Mouse (Mus musculus) midbrain, postnatal 0 days (tissue): Measurements from ENCODE around the gene Ptgds. TPM values are rescaled to one million over a fixed set of nuclear protein-coding genes. Genes with fewer than 3 reads are reported as not detected.

Source experiments
- ATAC-seq: fragments of 200-750 bp; cut with Nextera tagmentation; 2 replicates; pipeline ENCODE4 v1.8.0; 2017; ENCODE audit warnings: moderate number of reproducible peaks, mild to moderate bottlenecking, moderate TSS enrichment, moderate library complexity; ENCODE audit not compliant: low FRiP score
- DNase-seq: peaks from one replicate; pipeline ENCODE4 v3.0.0-alpha.2; 2015; ENCODE audit warnings: low spot score
- H3K27ac ChIP-seq: fragments of 300-500 bp; sonication (generic); 2 replicates; pipeline ENCODE4 v1.5.1; 2014; ENCODE audit warnings: low read depth, mild to moderate bottlenecking, low read length, mixed read lengths
- H3K27me3 ChIP-seq: fragments of 300-500 bp; sonication (generic); 2 replicates; pipeline ENCODE4 v1.6.1; 2014; ENCODE audit warnings: low read length, control low read depth, mixed read lengths; ENCODE audit not compliant: insufficient read depth
- H3K36me3 ChIP-seq: fragments of 300-500 bp; sonication (generic); 2 replicates; pipeline ENCODE4 v1.6.1; 2014; ENCODE audit warnings: low read length, control low read depth, mixed read lengths; ENCODE audit not compliant: insufficient read depth
- H3K4me1 ChIP-seq: fragments of 300-500 bp; sonication (generic); 2 replicates; pipeline ENCODE4 v1.6.1; 2014; ENCODE audit warnings: mild to moderate bottlenecking, control low read depth, antibody characterized with exemption, low read length, mixed read lengths; ENCODE audit not compliant: insufficient read depth
- H3K4me2 ChIP-seq: fragments of 300-500 bp; sonication (generic); 2 replicates; pipeline ENCODE4 v1.6.1; 2014; ENCODE audit warnings: low read depth, mild to moderate bottlenecking, low read length, mixed read lengths; ENCODE audit not compliant: poor library complexity, severe bottlenecking
- H3K4me3 ChIP-seq: fragments of 300-500 bp; sonication (generic); 2 replicates; pipeline ENCODE4 v1.5.1; 2014; ENCODE audit warnings: low read depth, mild to moderate bottlenecking, low read length, moderate library complexity
- H3K9ac ChIP-seq: fragments of 300-500 bp; sonication (generic); replicated peaks from 2 replicates; pipeline ENCODE4 v1.6.1; 2014; ENCODE audit warnings: mild to moderate bottlenecking, low read length, moderate library complexity, mixed read lengths; ENCODE audit not compliant: poor library complexity, severe bottlenecking
- H3K9me3 ChIP-seq: fragments of 300-500 bp; sonication (generic); 2 replicates; pipeline ENCODE4 v1.6.1; 2016; ENCODE audit warnings: low read length, control low read depth
- CTCF ChIP-seq: IDR thresholded peaks from 2 replicates; pipeline ENCODE4 v1.5.1; 2016; ENCODE audit warnings: antibody characterized with exemption, mild to moderate bottlenecking
- WGBS: fragments of 180-500 bp; shearing (Covaris S2); extraction: QIAGEN DNeasy Blood & Tissue Kit; methylation state at CpG from one replicate; pipeline ENCODE4 v1.1.7; 2014; 5-methylcytosine and 5-hydroxymethylcytosine counted together
- polyA plus RNA-seq: library from polyadenylated mRNA; unstranded; fragments of >200 nt; fragmentation: Nextera tagmentation; extraction: Ambion mirVana; gene quantifications from 2 replicates; pipeline ENCODE4 v1.2.1, GENCODE M21; 2015
- total RNA-seq: library from RNA; depleted of rRNA; stranded (reverse); fragments of >200 nt; gene quantifications from 2 replicates; pipeline ENCODE4 v1.2.3, GENCODE M21; 2014; rRNA removed

Ptgds gene
- total RNA-seq (2,128 and 2,726 TPM in 2 replicates), polyA plus RNA-seq (2,827 and 3,075 TPM in 2 replicates)

GRCm38 (mm10) chr2:25469969-25470368 lies at the start of gene Ptgds:
TSS of gene Ptgds (minus strand) at chr2:25470046.
- H3K9ac ChIP-seq = no peak within 1 kb of the TSS
- no peak within 1 kb of the TSS for H3K4me2 ChIP-seq
- WGBS = 69% methylated on average over 6 of the region's 6 CpGs

DNA sequence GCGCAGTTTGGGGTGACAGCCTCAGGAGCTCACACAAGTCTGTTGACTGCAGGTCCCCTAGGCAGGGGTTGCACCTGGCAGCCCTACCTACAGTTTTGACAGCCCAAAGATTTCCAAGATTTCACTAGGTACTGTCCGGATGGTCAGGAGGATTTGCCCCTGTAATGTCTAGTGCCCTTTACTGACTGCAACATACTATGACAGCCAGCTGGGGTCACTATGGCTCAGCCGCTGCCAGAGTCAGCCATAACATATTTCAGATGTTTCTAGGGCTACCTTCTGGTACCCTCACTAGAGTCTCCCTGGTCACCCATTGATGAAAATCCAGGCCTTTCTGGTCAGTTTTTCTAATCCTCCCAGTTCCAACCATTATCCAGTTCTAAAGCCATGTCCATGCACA lies 40.1 kb upstream of the Ptgds start:
- TF ChIP-seq CTCF = peak; percentile 42
- Histone ChIP-seq H3K36me3 (peaks cover 10% of the 10 kb centered on the region), H3K4me3 (no peak overlapping the region), H3K4me1 (no peaks in the 10 kb centered on the region), H3K27me3 (no peaks in the 10 kb centered on the region), H3K4me2 (no peak overlapping the region), H3K9me3 (no peaks in the 10 kb centered on the region), H3K27ac (no peak overlapping the region), H3K9ac (no peak overlapping the region)
- DNase-seq (no peak), ATAC-seq (no peak)
- 69% methylated on average over 3 of the region's 3 CpGs for WGBS

More at GRCm38 (mm10) chr2:25469969-25470368, at the start of gene Ptgds:
- no peaks in the 10 kb centered on the region for H3K4me1 ChIP-seq
- H3K27me3 ChIP-seq = no peaks in the 10 kb centered on the region
- H3K27ac ChIP-seq = no peak within 1 kb of the TSS
- no peak for ATAC-seq
- TF ChIP-seq CTCF = no peak
- no peak within 1 kb of the TSS for H3K4me3 ChIP-seq
- H3K9me3 ChIP-seq = no peaks in the 10 kb centered on the region
- no peak for DNase-seq
- no peaks in the 10 kb centered on the region for H3K36me3 ChIP-seq

DNA sequence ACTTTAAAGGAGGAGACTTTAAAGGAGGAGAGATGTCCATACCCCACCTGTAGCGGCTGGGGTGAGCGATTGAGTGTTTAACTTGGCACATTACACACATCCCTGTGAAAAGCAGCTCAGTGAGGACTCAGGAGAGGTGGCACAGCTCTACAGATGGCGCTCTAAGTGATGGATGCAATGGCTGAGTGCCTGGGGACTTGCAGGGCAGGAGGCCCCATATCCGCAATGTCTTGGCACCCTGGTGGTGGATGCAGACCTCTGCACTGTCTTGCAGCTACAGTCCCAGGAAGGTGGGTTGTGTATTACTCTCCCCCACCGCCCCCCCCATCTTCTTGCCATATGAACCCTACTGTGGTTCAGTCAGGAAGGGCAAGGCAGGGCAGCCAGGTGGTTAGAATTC lies 37.1 kb upstream of the Ptgds start:
- 44% methylated on average over 5 of the region's 5 CpGs for WGBS

DNA sequence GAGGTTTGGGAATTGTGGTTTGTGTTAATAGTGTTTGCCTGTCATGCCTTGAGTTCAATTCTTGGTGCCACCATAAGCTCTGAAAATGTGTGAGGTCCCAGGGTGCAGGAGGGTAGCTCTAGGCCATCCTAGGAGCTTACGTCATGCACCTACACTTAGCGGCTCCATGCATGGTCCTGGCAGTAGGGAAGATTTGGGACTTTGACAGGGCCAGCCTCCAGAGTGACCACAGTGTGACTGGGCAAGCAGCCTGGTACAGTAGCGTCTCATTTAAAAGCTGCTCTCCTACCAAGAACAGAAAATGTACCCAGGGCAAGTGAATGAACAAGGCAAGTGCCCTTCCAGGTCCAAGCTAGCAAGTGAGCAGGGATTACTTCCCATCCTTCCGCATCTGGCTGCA lies 36.0 kb upstream of the Ptgds start:
- H3K27ac ChIP-seq = no peak overlapping the region
- H3K9ac ChIP-seq = no peak overlapping the region
- H3K27me3 ChIP-seq = no peaks in the 10 kb centered on the region
- ATAC-seq (no peak), DNase-seq (no peak)
- H3K36me3 ChIP-seq = peaks cover 33% of the 10 kb centered on the region
- peaks cover 11% of the 10 kb centered on the region for H3K4me1 ChIP-seq
- H3K4me2 ChIP-seq = no peak overlapping the region
- TF ChIP-seq CTCF = no peak
- WGBS = 91% methylated on average over 4 of the region's 4 CpGs
- H3K9me3 ChIP-seq = no peaks in the 10 kb centered on the region
- H3K4me3 ChIP-seq = no peak overlapping the region

More for the DNA sequence above, 37.1 kb upstream of the Ptgds start:
- peak; percentile 16 for DNase-seq
- ATAC-seq = no peak
- H3K4me1 ChIP-seq = peaks cover 3% of the 10 kb centered on the region
- no peak overlapping the region for H3K4me2 ChIP-seq
- H3K36me3 ChIP-seq = peaks cover 33% of the 10 kb centered on the region
- no peak overlapping the region for H3K27ac ChIP-seq
- no peaks in the 10 kb centered on the region for H3K9me3 ChIP-seq
- H3K9ac ChIP-seq = no peak overlapping the region
- H3K27me3 ChIP-seq = no peaks in the 10 kb centered on the region
- no peak overlapping the region for H3K4me3 ChIP-seq
- peak; percentile 47; the same call in 1 of the 2 replicates for TF ChIP-seq CTCF

DNA sequence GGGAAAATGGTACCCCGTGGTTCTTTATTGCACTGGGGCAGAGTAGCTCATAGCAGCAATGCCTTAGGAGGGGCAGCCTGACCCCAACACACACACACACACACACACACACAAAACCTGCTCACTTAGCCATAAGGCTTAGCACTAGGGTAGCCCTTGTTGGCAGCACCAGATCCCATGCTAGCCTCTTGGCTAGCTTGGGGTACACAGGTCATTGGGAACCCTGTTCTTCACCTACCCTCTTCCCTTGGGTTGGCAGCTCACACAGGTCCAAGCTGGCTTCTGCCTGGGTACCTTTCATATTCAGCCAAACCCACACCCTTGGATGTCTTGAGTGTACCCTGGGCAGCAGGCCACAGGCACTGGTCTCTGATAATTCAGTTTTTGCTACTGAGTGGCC lies 35.2 kb upstream of the Ptgds start:
- Histone ChIP-seq H3K4me3 (no peak overlapping the region), H3K4me2 (no peak overlapping the region), H3K9me3 (no peaks in the 10 kb centered on the region), H3K4me1 (peaks cover 11% of the 10 kb centered on the region), H3K9ac (no peak overlapping the region), H3K36me3 (peaks cover 33% of the 10 kb centered on the region), H3K27me3 (no peaks in the 10 kb centered on the region), H3K27ac (no peak overlapping the region)
- DNase-seq (no peak), ATAC-seq (no peak)
- WGBS = 90% methylated on average over 1 of the region's 1 CpGs
- TF ChIP-seq CTCF = no peak

DNA sequence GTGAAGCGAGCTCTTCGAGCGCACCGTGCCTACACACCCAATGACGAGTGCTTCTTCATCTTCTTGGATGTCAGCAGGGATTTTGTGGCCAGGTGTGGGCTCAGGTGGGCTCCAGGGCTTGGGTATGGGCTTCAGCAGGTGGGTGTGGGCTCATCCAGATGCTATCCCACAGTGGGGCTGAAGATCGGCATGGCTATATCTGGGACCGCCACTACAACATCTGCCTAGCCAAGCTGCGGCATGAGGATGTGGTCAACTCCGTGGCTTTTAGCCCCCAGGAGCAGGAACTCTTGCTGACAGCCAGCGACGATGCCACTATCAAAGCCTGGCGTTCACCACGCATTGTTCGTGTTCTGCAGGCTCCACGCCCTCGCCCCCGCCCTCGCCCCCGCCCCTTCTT lies 34.7 kb upstream of the Ptgds start:
- H3K36me3 ChIP-seq = peaks cover 33% of the 10 kb centered on the region

More for the DNA sequence above, 34.7 kb upstream of the Ptgds start:
- Histone ChIP-seq H3K4me1 (peaks cover 11% of the 10 kb centered on the region), H3K4me2 (no peak overlapping the region), H3K27me3 (no peaks in the 10 kb centered on the region), H3K9me3 (no peaks in the 10 kb centered on the region), H3K9ac (no peak overlapping the region), H3K4me3 (no peak overlapping the region), H3K27ac (no peak overlapping the region)
- ATAC-seq (no peak), DNase-seq (no peak)
- TF ChIP-seq CTCF = no peak
- WGBS = 94% methylated on average over 19 of the region's 19 CpGs
